Mouse (Mus musculus): Measurements from ENCODE around the gene Dcbld1. TPM values are rescaled to one million over a fixed set of nuclear protein-coding genes. Genes with fewer than 3 reads are reported as not detected.

Gene Dcbld1
- total RNA-seq (2021) = 1 to 10 TPM; 6.1 to 6.8 TPM
- long read RNA-seq, experiment 1, transcript Dcbld1-201 (11 exons, 3,024 nt) = major isoform, 5 of 5 reads
- long read RNA-seq, experiment 1, partial matches to known transcripts = 0 of 5 reads
- long read RNA-seq, experiment 1, other reads (novel, unspliced or antisense) = 0 of 5 reads
- long read RNA-seq, experiment 2, transcript Dcbld1-201 (11 exons, 3,024 nt) = major isoform, 7 of 9 reads
- long read RNA-seq, experiment 2, partial matches to known transcripts = 0 of 9 reads
- long read RNA-seq, experiment 2, other reads (novel, unspliced or antisense) = 2 of 9 reads

DNA sequence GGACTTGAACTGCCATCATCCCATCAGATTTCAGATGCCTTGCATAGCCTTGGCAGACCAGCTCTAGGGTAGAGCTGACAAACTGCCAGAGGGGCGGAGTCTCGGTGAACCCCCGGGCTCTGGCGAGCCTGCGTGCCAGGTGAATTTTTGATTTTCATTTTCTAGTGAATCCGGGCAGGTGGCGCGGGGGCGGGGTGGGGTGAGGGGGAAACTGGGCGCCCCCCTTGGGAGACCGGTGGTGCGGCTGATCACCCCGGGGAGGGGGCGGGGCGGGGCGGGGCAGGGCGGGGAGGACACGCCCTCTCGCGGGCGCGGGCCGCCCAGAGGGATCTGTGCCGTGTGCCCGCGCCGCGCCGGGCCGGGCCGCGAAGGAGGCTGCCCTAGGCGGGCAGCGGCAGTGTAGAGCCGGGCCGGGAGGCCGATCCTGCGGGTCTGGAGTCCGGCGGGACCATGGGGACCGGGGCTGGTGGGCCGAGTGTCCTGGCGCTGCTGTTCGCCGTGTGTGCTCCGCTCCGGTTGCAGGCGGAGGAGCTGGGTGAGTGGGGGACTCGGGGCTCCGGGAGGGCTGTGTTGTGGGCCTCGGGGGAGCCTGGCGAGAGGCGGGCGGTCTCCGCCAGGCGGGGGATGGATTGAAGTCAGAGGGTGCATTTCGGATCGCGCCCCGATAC is at the start of gene Dcbld1:
Dcbld1 (plus strand) TSS at position 319 of the 668 bp plus-strand sequence.
- TF ChIP-seq CTCF (conservative IDR thresholded peaks at IDR 0.05) = peak; percentile 36
- Histone ChIP-seq H3K27ac (peak within 1 kb of the TSS; percentile 75), H3K4me3 (peak within 1 kb of the TSS; percentile 79)
- DNase-seq (ENCODE audit: low spot score in 2 of 2) = peak; percentile 28 to 66

DNA sequence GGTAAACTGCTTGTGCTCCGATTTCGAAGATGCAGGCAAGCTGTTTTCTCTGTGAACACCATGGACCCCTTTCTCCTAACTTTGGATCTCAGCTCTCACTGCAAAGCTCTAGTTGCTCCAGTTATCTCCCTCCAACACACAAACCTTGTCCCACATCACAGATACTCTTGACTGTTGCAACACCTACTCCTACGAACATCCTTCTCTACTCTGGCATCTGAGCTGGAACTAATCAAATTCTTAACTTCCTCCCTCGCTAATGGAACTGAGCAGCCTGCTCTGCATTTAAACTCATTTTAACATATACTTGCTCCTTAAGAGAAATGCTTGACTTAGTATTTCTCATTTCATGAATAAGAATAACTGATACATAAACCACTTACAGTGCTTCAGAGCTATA is 47.5 kb upstream of the Dcbld1 start:
- no peak for DNase-seq (ENCODE audit: low spot score in 2 of 2)
- no peak overlapping the region for H3K4me3 ChIP-seq
- TF ChIP-seq CTCF (conservative IDR thresholded peaks at IDR 0.05) = no peak
- H3K27ac ChIP-seq = no peak overlapping the region

DNA sequence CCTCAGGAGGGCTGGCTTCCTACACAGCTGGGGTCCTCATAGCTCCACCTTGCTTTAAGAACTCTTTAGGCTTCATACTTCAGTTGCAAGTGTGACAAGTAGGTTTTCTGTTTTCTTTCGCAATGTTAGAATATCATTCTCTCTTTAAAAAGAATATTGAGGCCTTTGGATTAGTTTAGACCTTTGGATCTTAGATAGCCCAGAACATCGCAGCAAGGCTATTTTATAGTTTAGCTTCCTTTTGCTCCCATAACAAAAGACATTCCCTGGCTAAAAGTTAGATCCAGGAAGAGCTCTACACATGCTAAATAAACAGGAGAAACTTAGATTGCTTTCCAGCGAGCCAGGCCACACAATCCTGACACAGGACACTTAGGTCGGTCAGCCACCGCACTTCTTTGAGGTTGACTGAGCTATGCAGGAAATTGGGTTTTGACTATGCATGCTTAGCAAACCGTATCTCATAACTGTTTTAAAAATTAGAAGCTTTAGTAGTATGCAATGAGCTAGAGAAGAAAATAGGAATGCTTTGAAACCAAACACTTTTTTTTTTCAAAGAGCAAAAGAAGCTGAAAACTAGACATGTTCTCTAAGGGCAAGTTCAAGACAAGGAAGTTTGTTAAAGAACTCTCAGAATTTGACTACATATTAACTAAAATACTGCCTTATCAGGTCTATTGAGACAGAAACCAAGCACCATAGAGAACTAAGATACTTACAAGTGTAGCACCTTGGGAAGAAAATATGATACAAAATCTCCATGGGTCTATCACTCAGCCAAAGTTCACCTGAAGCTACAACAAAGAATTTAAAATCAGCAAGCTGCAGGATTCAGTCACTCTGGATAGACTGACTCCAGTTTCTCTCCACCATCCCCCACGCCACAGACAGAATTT is 38.2 kb upstream of the Dcbld1 start, which contains the start of gene Ros1:
Ros1 (minus strand) TSS at position 288 of the 896 bp plus-strand sequence.
- Histone ChIP-seq H3K4me3 (no peak within 1 kb of the TSS), H3K27ac (no peak within 1 kb of the TSS)
- no peak for TF ChIP-seq CTCF (conservative IDR thresholded peaks at IDR 0.05)
- no peak for DNase-seq (ENCODE audit: low spot score in 2 of 2)

DNA sequence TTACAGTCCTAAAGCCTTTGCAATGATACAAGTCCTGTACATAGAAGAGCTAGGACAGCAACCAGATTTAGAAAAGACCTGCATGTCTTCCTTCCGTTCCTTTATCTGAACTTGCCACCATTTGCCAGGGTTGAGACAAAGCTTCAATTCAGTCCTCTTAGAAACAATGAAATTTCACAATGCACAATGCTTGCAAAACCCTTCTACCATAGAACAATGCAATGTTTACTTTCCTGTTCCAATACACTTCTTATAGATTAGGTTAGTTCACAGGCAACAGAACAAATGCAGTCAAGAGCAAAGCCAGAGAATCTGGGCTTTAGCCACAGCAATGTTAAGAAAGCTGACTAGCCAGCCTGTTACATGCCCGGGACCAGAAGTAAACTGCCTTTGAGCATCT is 29.4 kb upstream of the Dcbld1 start:
- H3K27ac ChIP-seq = no peak overlapping the region
- no peak overlapping the region for H3K4me3 ChIP-seq
- no peak for DNase-seq (ENCODE audit: low spot score in 2 of 2)
- TF ChIP-seq CTCF (conservative IDR thresholded peaks at IDR 0.05) = no peak

DNA sequence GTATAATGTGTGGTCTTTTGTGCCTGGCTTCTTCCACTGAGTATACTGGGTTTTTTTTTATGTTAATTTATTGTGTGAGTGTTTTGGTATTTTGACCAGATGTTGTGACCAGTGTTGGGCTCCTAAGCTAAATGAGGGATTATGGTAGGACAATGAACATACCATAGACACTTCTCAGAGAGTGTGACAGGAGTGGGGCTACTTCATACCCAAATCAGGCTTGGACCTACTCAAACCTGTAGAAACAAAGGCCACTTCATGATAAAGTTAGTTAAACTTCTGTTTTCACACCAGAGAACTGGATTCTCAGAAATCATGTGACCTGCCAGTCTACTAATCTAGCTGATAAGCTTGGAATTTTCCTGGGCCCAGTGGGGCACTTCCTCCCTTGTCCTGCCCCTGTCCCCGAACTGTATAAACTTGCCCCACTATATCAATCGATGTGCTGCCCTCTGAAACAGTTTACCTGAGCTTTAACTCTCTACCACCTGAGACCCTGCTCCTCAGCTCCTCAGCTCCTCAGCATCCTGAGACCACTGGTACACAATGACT is 18.1 kb upstream of the Dcbld1 start:
- no peak overlapping the region for H3K4me3 ChIP-seq
- no peak for DNase-seq (ENCODE audit: low spot score in 2 of 2)
- H3K27ac ChIP-seq = no peak overlapping the region
- no peak for TF ChIP-seq CTCF (conservative IDR thresholded peaks at IDR 0.05)

DNA sequence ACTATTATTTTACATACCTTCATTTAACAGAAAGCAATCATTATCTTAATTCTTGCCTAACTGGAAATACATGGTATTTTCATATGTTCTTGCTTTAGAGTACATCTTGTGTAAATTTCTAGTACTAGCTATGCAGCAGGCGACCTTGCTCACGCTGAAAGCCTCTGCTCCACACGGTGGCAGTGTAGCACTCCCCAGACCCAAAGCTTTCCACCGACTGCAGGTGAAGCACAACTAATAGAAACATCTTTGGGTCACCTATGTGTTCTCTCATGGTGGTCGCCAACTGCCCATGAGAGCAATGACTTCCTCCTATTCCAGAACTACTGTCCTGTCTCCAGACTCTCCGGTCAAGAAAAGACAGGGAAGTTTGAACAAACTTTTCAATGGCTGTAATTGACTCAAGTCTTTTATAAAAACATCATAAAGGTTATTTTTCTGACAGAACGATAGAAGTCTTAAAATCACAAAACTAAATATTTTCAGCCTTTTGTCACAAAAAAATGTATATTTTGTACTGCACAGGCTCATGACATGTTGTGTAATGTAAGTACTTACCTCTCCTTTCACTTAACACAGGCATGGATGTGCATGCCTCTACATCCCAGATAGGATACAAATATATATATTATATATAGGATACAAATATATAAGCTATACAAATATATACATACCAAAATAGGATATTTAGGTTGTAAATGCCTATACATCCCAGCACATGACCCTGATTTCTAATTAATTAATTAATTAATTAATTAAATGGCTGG is 16.4 kb upstream of the Dcbld1 start:
- Histone ChIP-seq H3K27ac (no peak overlapping the region), H3K4me3 (no peak overlapping the region)
- DNase-seq (ENCODE audit: low spot score in 2 of 2) = peak; percentile 60
- peak; percentile 89 for TF ChIP-seq CTCF (conservative IDR thresholded peaks at IDR 0.05)

DNA sequence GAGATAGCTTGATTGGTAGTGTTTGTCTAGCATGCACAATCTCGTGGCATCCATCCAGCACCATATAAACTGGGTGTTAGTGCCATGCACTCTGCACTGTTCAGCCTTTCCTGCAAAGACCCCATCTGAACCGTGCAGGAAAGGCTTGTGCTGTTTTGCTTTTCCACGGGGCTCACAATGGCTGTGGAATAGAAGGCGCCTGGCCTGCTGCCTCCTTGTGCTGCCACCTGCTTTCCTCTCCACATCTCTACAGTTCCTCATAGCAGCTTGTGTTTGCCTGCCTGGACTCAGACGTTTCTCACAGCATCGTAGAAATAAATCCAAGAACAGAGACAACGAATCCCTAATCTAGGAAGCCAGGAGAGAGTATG is 15.9 kb upstream of the Dcbld1 start:
- Histone ChIP-seq H3K27ac (no peak overlapping the region), H3K4me3 (no peak overlapping the region)
- no peak for DNase-seq (ENCODE audit: low spot score in 2 of 2)
- TF ChIP-seq CTCF (conservative IDR thresholded peaks at IDR 0.05) = peak; percentile 28

DNA sequence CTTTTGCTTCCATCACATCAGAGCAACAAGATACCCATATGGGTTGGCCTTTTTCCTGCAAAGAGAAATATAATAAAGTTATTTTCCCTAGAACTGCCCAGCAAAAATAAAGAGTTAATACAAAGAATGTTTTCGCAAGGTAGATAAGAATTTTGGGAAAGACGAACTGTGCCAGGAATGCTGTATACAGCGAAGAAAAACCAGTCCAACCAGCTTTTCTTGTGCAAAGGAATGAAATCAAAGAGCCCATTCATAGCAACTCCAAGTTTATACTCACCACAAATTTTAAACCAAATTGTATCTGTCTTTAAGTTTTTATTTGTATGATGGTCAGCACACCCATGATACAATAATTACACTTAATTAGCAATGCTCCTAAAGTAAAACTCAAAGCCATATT is 13.8 kb upstream of the Dcbld1 start:
- no peak for DNase-seq (ENCODE audit: low spot score in 2 of 2)
- H3K4me3 ChIP-seq = no peak overlapping the region
- H3K27ac ChIP-seq = no peak overlapping the region
- no peak for TF ChIP-seq CTCF (conservative IDR thresholded peaks at IDR 0.05)

DNA sequence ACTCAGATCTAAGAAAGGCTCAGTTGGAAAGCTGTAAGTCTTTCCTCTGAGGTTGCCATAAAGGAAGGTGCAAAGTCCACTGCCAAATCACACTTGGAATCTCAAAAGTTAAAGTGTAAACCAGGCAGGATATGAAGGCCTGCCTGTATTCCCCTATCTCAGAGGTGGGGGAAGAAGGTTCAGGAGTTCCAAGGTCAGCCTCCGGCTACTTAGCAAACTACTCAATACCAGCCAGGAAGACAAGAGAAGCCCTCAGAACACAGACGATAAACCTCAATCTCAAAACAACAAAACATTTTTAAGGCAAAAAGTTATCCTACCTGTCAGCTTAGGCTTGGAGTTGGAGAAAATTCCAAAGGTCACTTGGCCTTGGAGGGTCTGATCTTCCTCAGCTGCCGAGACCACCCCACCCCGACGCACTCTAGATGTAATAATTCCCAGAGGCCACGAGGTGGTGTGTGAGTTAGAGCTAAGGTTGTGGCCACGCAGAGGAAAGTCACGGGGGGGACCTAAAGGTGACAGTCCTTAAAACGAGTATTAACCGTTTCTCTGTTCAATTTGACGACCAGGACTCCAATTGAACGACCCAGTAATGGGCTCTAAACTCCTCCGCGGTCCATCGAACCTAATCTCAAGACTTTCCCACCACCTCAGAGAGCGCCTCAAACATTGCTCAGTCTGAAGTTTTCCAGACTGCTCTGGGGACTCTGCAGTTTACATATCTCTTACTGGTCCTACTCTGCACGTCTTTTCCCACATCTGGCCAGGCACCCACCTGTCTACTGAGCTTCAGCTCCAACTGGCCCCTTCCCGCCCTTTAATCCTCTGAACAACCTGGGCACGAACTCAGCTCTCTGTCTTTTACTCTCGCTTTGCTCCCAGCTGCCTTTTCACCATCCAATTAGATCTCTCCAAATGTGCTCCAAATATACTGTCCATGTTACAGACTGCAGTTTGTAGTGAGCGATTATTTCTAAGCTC is 933 bp upstream of the Dcbld1 start:
- no peak overlapping the region for H3K27ac ChIP-seq

DNA sequence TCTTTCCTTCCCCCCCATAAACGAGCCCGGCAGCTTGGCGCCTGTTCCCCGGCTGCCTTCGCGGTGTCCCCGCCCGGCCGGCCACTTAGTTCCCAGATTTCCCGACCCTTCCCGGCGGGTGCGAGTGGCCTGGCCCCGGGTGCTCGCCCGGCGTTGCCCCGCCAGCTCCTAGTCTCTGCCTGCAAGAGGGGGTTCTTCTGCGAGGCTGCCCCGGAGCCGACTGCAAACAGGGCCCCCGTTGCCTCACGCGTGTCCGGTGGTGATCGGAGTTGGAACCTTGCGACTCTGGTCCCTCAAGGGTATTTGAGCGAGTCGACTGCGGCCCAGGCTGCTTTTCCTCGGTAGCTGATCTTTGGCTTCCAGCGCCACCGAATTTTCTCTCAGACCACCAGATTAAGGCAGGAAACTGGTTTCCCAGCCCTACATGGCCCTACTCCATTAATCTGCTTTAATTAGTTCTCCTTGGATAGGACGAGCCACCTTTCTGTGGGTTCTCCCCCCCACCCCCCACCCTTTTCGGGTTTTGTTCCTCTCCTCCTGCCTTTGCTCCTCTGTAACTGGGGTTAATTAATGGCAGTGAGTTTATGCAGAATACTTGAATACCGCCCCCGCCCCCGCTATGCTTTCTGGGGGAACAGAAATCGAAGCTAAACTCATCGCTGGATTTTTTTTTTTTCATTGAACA is 692 bp downstream of the Dcbld1 start:
- peak overlapping the region; percentile 75 for H3K27ac ChIP-seq
- TF ChIP-seq CTCF (conservative IDR thresholded peaks at IDR 0.05) = no peak
- DNase-seq (ENCODE audit: low spot score in 2 of 2) = no peak
- H3K4me3 ChIP-seq = peak overlapping the region; percentile 79

More for the DNA sequence above, 933 bp upstream of the Dcbld1 start:
- TF ChIP-seq CTCF (conservative IDR thresholded peaks at IDR 0.05) = peak; percentile 74
- peak in 1 of 2 experiments; percentile 33 for DNase-seq (ENCODE audit: low spot score in 2 of 2)
- H3K4me3 ChIP-seq = peak overlapping the region; percentile 79

DNA sequence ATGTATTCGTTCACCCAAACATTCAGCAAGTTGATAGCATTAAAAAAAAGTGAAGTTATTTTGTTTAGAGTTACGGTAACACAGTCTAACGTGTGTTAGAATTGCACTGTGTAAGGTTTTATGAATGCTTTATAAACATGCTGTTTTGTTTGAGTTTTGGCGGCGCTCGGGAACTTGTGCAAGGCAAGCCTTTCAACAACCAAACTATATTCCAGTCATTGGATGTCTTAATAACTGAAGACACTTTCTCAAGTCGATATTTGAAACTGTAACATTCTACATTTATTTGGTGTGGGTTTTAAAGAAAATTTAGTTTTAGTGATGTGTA is 1.2 kb downstream of the Dcbld1 start:
- Histone ChIP-seq H3K27ac (no peak overlapping the region), H3K4me3 (peak overlapping the region; percentile 79)
- no peak for DNase-seq (ENCODE audit: low spot score in 2 of 2)
- no peak for TF ChIP-seq CTCF (conservative IDR thresholded peaks at IDR 0.05)

Data from layer of hippocampus, adult 2 months (tissue).